Mouse (Mus musculus): ENCODE results near the gene Smim8.

Gene Smim8

DNA sequence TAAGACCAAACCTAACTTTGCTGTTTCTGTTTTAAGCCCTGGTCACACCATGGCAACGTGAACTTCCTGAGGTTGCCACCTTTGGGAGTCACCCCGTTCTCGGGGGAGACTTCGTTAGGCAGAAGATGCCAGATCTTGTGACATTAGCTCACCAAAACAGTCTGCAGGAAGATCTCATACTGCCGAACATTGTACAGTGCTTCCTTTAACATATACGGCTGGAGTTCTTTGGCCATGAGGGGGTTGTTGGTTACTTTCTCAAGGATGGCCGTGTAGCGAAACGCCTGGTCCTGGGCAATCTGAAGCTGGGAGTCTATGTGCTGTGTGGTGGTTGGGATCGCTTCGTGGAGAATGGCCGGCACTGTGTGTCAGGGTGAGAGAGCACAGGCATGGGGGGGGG lies 58.8 kb downstream of the Smim8 start:
- DNase-seq = no peak
